Mouse (Mus musculus) layer of hippocampus, adult 18-20 months (tissue): ENCODE data around the gene Nckap5. TPM values are rescaled to one million over a fixed set of nuclear protein-coding genes. Genes with fewer than 3 reads are reported as not detected.
A peak's percentile ranks its signal among the peaks of the same experiment; 100 is the strongest.

Experiments used
- DNase-seq, 2 experiments: peaks; one replicate each; pipeline ENCODE4 v3.0.0; 2022; ENCODE audit warnings: low spot score in 2 of 2
- total RNA-seq, 2 experiments: library from RNA; stranded (reverse); gene quantifications; 2 replicates each; pipeline ENCODE4 v1.2.3; 2021

Nckap5 gene
- total RNA-seq, 2 experiments from 2014 or later = 5.6 to 9.4 TPM

- DNase-seq = no peak
Measured at GRCm38 (mm10) chr1:126766971-126767370, 63.6 kb downstream of the Nckap5 start.

GRCm38 (mm10) chr1:126765506-126766170, 65.0 kb downstream of the Nckap5 start:
- no peak for DNase-seq

- no peak for DNase-seq
Measured at GRCm38 (mm10) chr1:126764201-126764600, 66.4 kb downstream of the Nckap5 start.

GRCm38 (mm10) chr1:126763192-126763591, 67.4 kb downstream of the Nckap5 start:
- DNase-seq = no peak

GRCm38 (mm10) chr1:126760386-126760785, 70.2 kb downstream of the Nckap5 start:
- DNase-seq = no peak

- no peak for DNase-seq
Measured at GRCm38 (mm10) chr1:126755682-126756081, 74.9 kb downstream of the Nckap5 start.

GRCm38 (mm10) chr1:126753611-126754010, 77.0 kb downstream of the Nckap5 start:
- DNase-seq = no peak

GRCm38 (mm10) chr1:126752247-126753037, 78.2 kb downstream of the Nckap5 start:
- DNase-seq = no peak

- DNase-seq = no peak
Measured at GRCm38 (mm10) chr1:126751137-126751536, 79.5 kb downstream of the Nckap5 start.

GRCm38 (mm10) chr1:126750156-126750555, 80.4 kb downstream of the Nckap5 start:
- no peak for DNase-seq

GRCm38 (mm10) chr1:126747914-126748313, 82.7 kb downstream of the Nckap5 start:
- no peak for DNase-seq

- no peak for DNase-seq
Measured at GRCm38 (mm10) chr1:126745482-126746136, 85.0 kb downstream of the Nckap5 start.

GRCm38 (mm10) chr1:126744631-126745305, 85.8 kb downstream of the Nckap5 start:
- no peak for DNase-seq

- no peak for DNase-seq
Measured at GRCm38 (mm10) chr1:126738291-126738640, 92.3 kb downstream of the Nckap5 start.

- peak in 1 of 2 experiments; percentile 34 for DNase-seq
Measured at GRCm38 (mm10) chr1:126737554-126738290, 92.9 kb downstream of the Nckap5 start.

- DNase-seq = no peak
Measured at GRCm38 (mm10) chr1:126731691-126732090, 98.9 kb downstream of the Nckap5 start.

- peak in 1 of 2 experiments; percentile 49 for DNase-seq
Measured at GRCm38 (mm10) chr1:126726400-126727055, 104.1 kb downstream of the Nckap5 start.

- DNase-seq = no peak
Measured at GRCm38 (mm10) chr1:126725628-126726367, 104.8 kb downstream of the Nckap5 start.

- no peak for DNase-seq
Measured at GRCm38 (mm10) chr1:126721917-126722316, 108.7 kb downstream of the Nckap5 start.
